Mouse (Mus musculus) erythroblast, embryonic 14.5 days (primary cell): ENCODE results near the gene Lmod2.

ENCODE experiments used
- GATA1 ChIP-seq: IDR thresholded peaks from 2 replicates; pipeline ENCODE4 v1.6.1; 2012; ENCODE audit warnings: low read length, inconsistent platforms, mixed read lengths
- TAL1 ChIP-seq: IDR thresholded peaks from 3 replicates; pipeline ENCODE4 v1.6.1; 2012; ENCODE audit warnings: low read length, inconsistent platforms, mixed read lengths

DNA sequence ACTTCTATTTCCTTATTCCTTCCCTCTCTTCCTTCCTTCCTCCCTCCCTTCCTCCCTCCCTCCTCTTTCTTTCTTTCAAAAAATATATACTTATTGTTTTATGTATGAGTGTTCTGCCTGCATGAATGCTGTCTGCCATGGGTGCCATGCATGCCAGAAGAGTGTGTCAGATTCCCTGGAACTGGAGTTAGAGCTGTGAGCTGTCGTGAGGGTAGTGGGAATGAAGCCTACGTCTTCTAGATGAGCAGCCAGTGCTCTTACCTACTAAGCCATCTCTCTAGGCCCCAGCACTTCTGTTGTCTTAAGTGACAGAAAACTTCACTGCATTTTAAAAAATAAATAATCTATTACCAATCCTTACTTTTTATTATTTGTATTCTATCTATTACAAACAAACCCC lies 23.4 kb downstream of the Lmod2 start:
- no peak for TF ChIP-seq GATA1
- TF ChIP-seq TAL1, result no peak
